Mouse (Mus musculus) erythroblast, embryonic 14.5 days (primary cell): ENCODE results near the gene Yju2.

ENCODE experiments used
- GATA1 ChIP-seq: IDR thresholded peaks from 2 replicates; pipeline ENCODE4 v1.6.1; 2012; ENCODE audit warnings: low read length, inconsistent platforms, mixed read lengths
- TAL1 ChIP-seq: IDR thresholded peaks from 3 replicates; pipeline ENCODE4 v1.6.1; 2012; ENCODE audit warnings: low read length, inconsistent platforms, mixed read lengths

DNA sequence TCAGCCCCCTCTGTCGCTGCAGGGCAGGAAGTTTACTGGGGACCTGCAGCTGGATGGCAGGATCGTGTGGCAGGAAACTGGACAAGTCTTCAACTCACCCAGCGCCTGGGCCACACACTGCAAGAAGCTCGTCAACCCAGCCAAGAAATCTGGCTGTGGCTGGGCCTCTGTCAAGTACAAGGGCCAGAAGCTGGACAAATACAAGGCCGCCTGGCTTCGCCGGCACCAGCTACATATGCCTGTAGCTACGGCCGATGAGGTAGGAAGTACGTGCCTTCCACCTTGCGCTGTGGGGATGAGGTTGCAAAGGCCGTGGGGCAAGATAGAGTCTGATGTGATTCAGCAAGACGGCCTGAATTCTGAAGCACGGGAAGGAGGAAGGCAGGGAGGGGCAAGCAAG lies 51.4 kb downstream of the Yju2 start:
- TF ChIP-seq TAL1 (no peak), GATA1 (no peak)
